Mouse (Mus musculus): ENCODE results near the gene Srrm4. TPM values are rescaled to one million over a fixed set of nuclear protein-coding genes. Genes with fewer than 3 reads are reported as not detected.

Gene Srrm4
- total and polyA plus RNA-seq, 2 experiments from 2014 or later = 8.0 to 15.4 TPM

DNA sequence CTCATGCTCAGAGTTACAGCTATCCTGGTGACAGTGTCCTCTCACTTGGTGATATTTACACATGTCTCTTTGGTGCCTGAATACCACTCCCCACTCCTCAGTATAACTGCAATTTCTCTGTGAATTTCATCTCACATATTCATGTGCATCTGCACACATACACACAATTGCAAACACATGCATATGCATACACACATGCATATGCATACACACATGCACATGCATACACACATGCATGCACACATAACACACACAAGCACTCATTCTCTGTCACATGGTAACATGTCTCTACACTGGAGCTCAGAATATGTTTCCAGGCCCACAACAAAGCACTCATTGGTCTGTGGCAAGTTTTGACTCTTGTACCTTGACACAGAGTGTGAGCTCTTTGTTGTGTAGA, 39.0 kb downstream of the Srrm4 start:
- no peak overlapping the region for H3K27ac ChIP-seq (ENCODE audit: low read depth, low read length)
- H3K9ac ChIP-seq (replicated peaks; ENCODE audit: low read length, poor library complexity, severe bottlenecking) = no peak overlapping the region
- no peak for ATAC-seq (ENCODE audit: low FRiP score)
- no peaks in the 10 kb centered on the region for H3K9me3 ChIP-seq (ENCODE audit: low read length)
- peaks cover 6% of the 10 kb centered on the region; the same call in 1 of the 2 replicates for H3K4me1 ChIP-seq (ENCODE audit: insufficient read depth, low read length)
- no peaks in the 10 kb centered on the region for H3K27me3 ChIP-seq (ENCODE audit: insufficient read depth, low read length)
- no peak overlapping the region for H3K4me3 ChIP-seq (ENCODE audit: low read depth, low read length)
- H3K36me3 ChIP-seq (ENCODE audit: insufficient read depth, low read length) = peaks cover 2% of the 10 kb centered on the region; the same call in 1 of the 2 replicates
- DNase-seq (ENCODE audit: low spot score) = no peak
- H3K4me2 ChIP-seq (ENCODE audit: low read depth, low read length, poor library complexity, severe bottlenecking) = no peak overlapping the region
- TF ChIP-seq CTCF (IDR thresholded peaks at IDR 0.05) = no peak

DNA sequence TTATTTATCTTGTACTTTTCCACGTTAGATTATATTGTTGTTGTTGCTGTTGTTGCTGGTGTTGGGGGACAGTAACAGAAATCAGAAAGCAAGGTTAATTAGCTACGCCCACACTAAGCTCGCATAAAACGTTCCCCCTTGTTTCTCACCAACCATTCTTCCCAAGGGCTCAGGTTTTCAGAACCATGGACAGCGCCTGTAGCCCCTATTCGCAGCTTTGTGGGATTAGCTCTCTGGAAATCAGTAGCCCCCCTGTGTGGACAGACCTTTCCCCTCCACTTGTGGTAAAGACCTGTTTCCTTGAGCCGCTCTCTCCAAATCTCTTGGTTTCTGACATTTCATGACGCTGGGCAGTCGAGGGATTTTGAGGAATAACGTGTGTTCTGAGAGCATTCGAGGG, 45.9 kb downstream of the Srrm4 start:
- no peak for DNase-seq (ENCODE audit: low spot score)
- H3K4me3 ChIP-seq (ENCODE audit: low read depth, low read length) = no peak overlapping the region
- 44% methylated on average over 11 of the region's 11 CpGs for WGBS
- no peaks in the 10 kb centered on the region for H3K9me3 ChIP-seq (ENCODE audit: low read length)
- no peak overlapping the region for H3K27ac ChIP-seq (ENCODE audit: low read depth, low read length)
- no peaks in the 10 kb centered on the region for H3K4me1 ChIP-seq (ENCODE audit: insufficient read depth, low read length)
- no peak for TF ChIP-seq CTCF (IDR thresholded peaks at IDR 0.05)
- H3K9ac ChIP-seq (replicated peaks; ENCODE audit: low read length, poor library complexity, severe bottlenecking) = no peak overlapping the region
- no peaks in the 10 kb centered on the region for H3K36me3 ChIP-seq (ENCODE audit: insufficient read depth, low read length)
- H3K27me3 ChIP-seq (ENCODE audit: insufficient read depth, low read length) = no peaks in the 10 kb centered on the region
- H3K4me2 ChIP-seq (ENCODE audit: low read depth, low read length, poor library complexity, severe bottlenecking) = no peak overlapping the region
- no peak for ATAC-seq (ENCODE audit: low FRiP score)

DNA sequence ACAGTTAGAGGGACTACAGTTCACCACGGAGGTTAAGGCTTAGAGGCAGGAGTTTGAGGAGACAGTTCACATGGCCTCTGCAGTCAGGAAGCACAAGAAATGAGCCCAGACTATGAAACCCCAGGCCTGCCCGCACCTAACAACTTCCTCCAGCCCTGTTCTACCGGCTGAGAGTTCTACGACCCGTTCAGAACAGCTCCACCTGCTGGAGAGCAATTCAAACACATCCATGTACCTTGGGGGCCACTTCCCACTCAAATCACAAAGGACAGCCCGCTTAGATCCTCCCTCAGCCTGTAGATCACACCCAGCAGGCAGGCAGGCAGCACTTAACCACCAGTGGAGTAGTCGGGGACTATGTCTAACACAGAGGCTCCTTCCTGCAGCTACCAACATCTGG, 49.3 kb downstream of the Srrm4 start:
- no peaks in the 10 kb centered on the region for H3K36me3 ChIP-seq (ENCODE audit: insufficient read depth, low read length)
- no peaks in the 10 kb centered on the region for H3K9me3 ChIP-seq (ENCODE audit: low read length)
- no peak for ATAC-seq (ENCODE audit: low FRiP score)
- no peak overlapping the region for H3K4me3 ChIP-seq (ENCODE audit: low read depth, low read length)
- DNase-seq (ENCODE audit: low spot score) = no peak
- no peaks in the 10 kb centered on the region for H3K27me3 ChIP-seq (ENCODE audit: insufficient read depth, low read length)
- 68% methylated on average over 7 of the region's 7 CpGs for WGBS
- no peak overlapping the region for H3K4me2 ChIP-seq (ENCODE audit: low read depth, low read length, poor library complexity, severe bottlenecking)
- no peak overlapping the region for H3K9ac ChIP-seq (replicated peaks; ENCODE audit: low read length, poor library complexity, severe bottlenecking)
- H3K27ac ChIP-seq (ENCODE audit: low read depth, low read length) = no peak overlapping the region
- TF ChIP-seq CTCF (IDR thresholded peaks at IDR 0.05) = peak; percentile 34; the same call in 1 of the 2 replicates
- H3K4me1 ChIP-seq (ENCODE audit: insufficient read depth, low read length) = 0 out of 2 replicates have a peak, but pooled peaks cover 7% of the 10 kb centered on the region

DNA sequence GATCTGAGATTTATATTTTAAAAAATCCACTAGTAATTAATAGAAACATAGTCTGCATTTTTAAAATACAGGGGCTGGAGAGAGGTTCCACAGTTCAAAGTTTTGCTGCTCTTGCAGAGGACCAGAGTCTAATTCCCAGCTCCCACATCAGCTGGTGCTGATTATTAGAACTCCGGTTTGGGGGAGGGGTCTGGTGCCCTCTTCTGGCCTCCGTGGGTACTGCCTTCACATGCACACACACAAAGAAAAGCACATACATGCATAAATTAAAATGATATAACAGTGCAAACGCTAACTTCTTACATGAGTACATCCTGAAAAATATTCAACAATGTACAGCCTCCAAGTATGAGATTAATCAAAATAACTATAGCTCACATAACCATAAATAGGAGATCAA, 50.5 kb downstream of the Srrm4 start:
- peak; percentile 53 for TF ChIP-seq CTCF (IDR thresholded peaks at IDR 0.05)
- Histone ChIP-seq H3K4me1 (ENCODE audit: insufficient read depth, low read length) (0 out of 2 replicates have a peak, but pooled peaks cover 7% of the 10 kb centered on the region), H3K4me3 (ENCODE audit: low read depth, low read length) (no peak overlapping the region), H3K36me3 (ENCODE audit: insufficient read depth, low read length) (no peaks in the 10 kb centered on the region), H3K9me3 (ENCODE audit: low read length) (no peaks in the 10 kb centered on the region), H3K9ac (replicated peaks; ENCODE audit: low read length, poor library complexity, severe bottlenecking) (no peak overlapping the region), H3K4me2 (ENCODE audit: low read depth, low read length, poor library complexity, severe bottlenecking) (no peak overlapping the region), H3K27ac (ENCODE audit: low read depth, low read length) (no peak overlapping the region), H3K27me3 (ENCODE audit: insufficient read depth, low read length) (no peaks in the 10 kb centered on the region)
- DNase-seq (ENCODE audit: low spot score) (no peak), ATAC-seq (ENCODE audit: low FRiP score) (no peak)
- 89% methylated on average over 3 of the region's 3 CpGs for WGBS

DNA sequence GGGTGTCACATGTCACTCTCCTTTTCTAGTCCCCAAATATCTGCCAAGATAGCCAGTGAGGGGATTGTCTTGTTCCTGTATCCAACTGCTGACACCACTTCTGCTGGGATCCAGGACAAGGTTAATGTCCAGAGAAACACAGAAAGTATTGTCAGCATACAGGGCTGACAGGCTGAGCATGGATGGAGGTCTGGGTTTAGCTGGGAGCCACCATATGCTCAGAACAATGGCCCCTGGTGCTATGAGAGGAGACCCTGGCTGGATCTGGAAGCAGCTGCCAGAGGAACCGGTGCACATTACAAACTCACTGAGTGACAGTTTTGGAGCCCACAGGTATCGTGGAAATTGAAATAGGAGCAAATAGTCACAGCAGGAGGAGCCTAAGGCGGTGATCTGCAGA, 52.3 kb downstream of the Srrm4 start:
- ATAC-seq (ENCODE audit: low FRiP score) = no peak
- no peak for DNase-seq (ENCODE audit: low spot score)
- Histone ChIP-seq H3K27ac (ENCODE audit: low read depth, low read length) (peak overlapping the region; percentile 43), H3K4me1 (ENCODE audit: insufficient read depth, low read length) (0 out of 2 replicates have a peak, but pooled peaks cover 7% of the 10 kb centered on the region), H3K9me3 (ENCODE audit: low read length) (no peaks in the 10 kb centered on the region), H3K9ac (replicated peaks; ENCODE audit: low read length, poor library complexity, severe bottlenecking) (no peak overlapping the region), H3K4me3 (ENCODE audit: low read depth, low read length) (no peak overlapping the region), H3K27me3 (ENCODE audit: insufficient read depth, low read length) (no peaks in the 10 kb centered on the region), H3K4me2 (ENCODE audit: low read depth, low read length, poor library complexity, severe bottlenecking) (no peak overlapping the region), H3K36me3 (ENCODE audit: insufficient read depth, low read length) (no peaks in the 10 kb centered on the region)
- no peak for TF ChIP-seq CTCF (IDR thresholded peaks at IDR 0.05)
- 27% methylated on average over 3 of the region's 3 CpGs for WGBS

DNA sequence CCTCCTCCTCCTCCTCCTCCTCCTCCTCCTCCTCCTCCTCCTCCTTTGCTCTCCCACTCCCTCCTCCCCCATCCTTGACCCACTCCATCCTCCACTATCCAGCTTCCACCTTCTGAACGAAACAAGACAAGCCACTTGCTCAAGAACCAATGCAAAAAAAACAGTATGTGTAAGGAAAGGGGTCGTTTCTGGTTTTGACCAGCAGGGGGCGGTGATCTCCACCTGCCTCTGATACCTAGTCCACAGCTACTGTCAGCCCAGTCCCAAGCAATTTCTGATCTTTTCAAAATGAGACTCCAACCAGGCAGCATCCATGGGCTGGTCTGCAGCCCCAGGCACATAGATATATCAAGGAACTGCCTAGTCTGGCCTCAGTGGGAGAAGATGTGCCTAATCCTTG, 53.1 kb downstream of the Srrm4 start:
- Histone ChIP-seq H3K27me3 (ENCODE audit: insufficient read depth, low read length) (no peaks in the 10 kb centered on the region), H3K9me3 (ENCODE audit: low read length) (no peaks in the 10 kb centered on the region), H3K4me3 (ENCODE audit: low read depth, low read length) (no peak overlapping the region), H3K27ac (ENCODE audit: low read depth, low read length) (no peak overlapping the region), H3K4me1 (ENCODE audit: insufficient read depth, low read length) (0 out of 2 replicates have a peak, but pooled peaks cover 7% of the 10 kb centered on the region), H3K4me2 (ENCODE audit: low read depth, low read length, poor library complexity, severe bottlenecking) (no peak overlapping the region), H3K36me3 (ENCODE audit: insufficient read depth, low read length) (no peaks in the 10 kb centered on the region), H3K9ac (replicated peaks; ENCODE audit: low read length, poor library complexity, severe bottlenecking) (no peak overlapping the region)
- peak; percentile 62 for TF ChIP-seq CTCF (IDR thresholded peaks at IDR 0.05)
- WGBS = 63% methylated on average over 3 of the region's 3 CpGs
- DNase-seq (ENCODE audit: low spot score) = no peak
- ATAC-seq (ENCODE audit: low FRiP score) = no peak

Data from midbrain, postnatal 0 days (tissue).